Mouse (Mus musculus) heart, embryonic 12.5 days (tissue): ENCODE measurements around the gene Hacl1. TPM values are rescaled to one million over a fixed set of nuclear protein-coding genes. Genes with fewer than 3 reads are reported as not detected.

Experiments
- ATAC-seq: fragments of 200-750 bp; cut with Nextera tagmentation; 2 replicates; pipeline ENCODE4 v1.8.0; 2017; ENCODE audit warnings: moderate TSS enrichment, moderate library complexity; ENCODE audit not compliant: insufficient number of reproducible peaks, low FRiP score
- H3K27ac ChIP-seq: fragments of 300-500 bp; sonication (generic); 2 replicates; pipeline ENCODE4 v1.5.1; 2016; ENCODE audit warnings: mild to moderate bottlenecking, moderate library complexity; ENCODE audit not compliant: poor library complexity, severe bottlenecking
- H3K27me3 ChIP-seq: fragments of 300-500 bp; sonication (generic); replicated peaks from 2 replicates; pipeline ENCODE4 v1.6.1; 2016; ENCODE audit warnings: mild to moderate bottlenecking, moderate library complexity
- H3K36me3 ChIP-seq: fragments of 300-500 bp; sonication (generic); 2 replicates; pipeline ENCODE4 v1.6.1; 2016; ENCODE audit warnings: mild to moderate bottlenecking, moderate library complexity
- H3K4me1 ChIP-seq: fragments of 300-500 bp; sonication (generic); replicated peaks from 2 replicates; pipeline ENCODE4 v1.6.1; 2016; ENCODE audit warnings: mild to moderate bottlenecking
- H3K4me2 ChIP-seq: fragments of 300-500 bp; sonication (generic); 2 replicates; pipeline ENCODE4 v1.6.1; 2016; ENCODE audit warnings: mild to moderate bottlenecking, moderate library complexity
- H3K4me3 ChIP-seq: fragments of 300-500 bp; sonication (generic); 2 replicates; pipeline ENCODE4 v1.5.1; 2016; ENCODE audit warnings: mild to moderate bottlenecking
- H3K9ac ChIP-seq: fragments of 300-500 bp; sonication (generic); 2 replicates; pipeline ENCODE4 v1.6.1; 2016; ENCODE audit warnings: mild to moderate bottlenecking, moderate library complexity
- H3K9me3 ChIP-seq: fragments of 300-500 bp; sonication (generic); replicated peaks from 2 replicates; pipeline ENCODE4 v1.6.1; 2016; ENCODE audit warnings: mild to moderate bottlenecking, moderate library complexity
- WGBS: fragments of 180-500 bp; shearing (Covaris S2); methylation state at CpG from one replicate; pipeline ENCODE4 v1.1.7; 2016; 5-methylcytosine and 5-hydroxymethylcytosine counted together
- polyA plus RNA-seq: library from polyadenylated mRNA; unstranded; fragments of >200 nt; fragmentation: Nextera tagmentation; extraction: Ambion mirVana; gene quantifications from 2 replicates; pipeline ENCODE4 v1.2.1, GENCODE M21; 2016

Hacl1 gene
- polyA plus RNA-seq, 1 experiment from 2014 or later: 13.2 TPM

- H3K4me1 ChIP-seq: peaks cover 29% of the 10 kb centered on the region
- WGBS: 86% methylated on average over 1 of the region's 1 CpGs
- no peaks in the 10 kb centered on the region for H3K27me3 ChIP-seq
- peaks cover 2% of the 10 kb centered on the region; the same call in 1 of the 2 replicates for H3K9me3 ChIP-seq
- no peak overlapping the region for H3K4me2 ChIP-seq
- H3K9ac ChIP-seq: no peak overlapping the region
- no peak overlapping the region for H3K4me3 ChIP-seq
- no peaks in the 10 kb centered on the region for H3K36me3 ChIP-seq
- H3K27ac ChIP-seq: no peak overlapping the region
- ATAC-seq: no peak
These were observed 11.5 kb upstream of the Hacl1 start for GRCm38 (mm10) chr14:31652624-31653023.

GRCm38 (mm10) chr14:31652106-31652505 is 11.0 kb upstream of the Hacl1 start:
- ATAC-seq: no peak
- H3K27ac ChIP-seq: no peak overlapping the region
- peaks cover 24% of the 10 kb centered on the region for H3K4me1 ChIP-seq
- H3K27me3 ChIP-seq: no peaks in the 10 kb centered on the region
- H3K4me3 ChIP-seq: no peak overlapping the region
- H3K9ac ChIP-seq: no peak overlapping the region; the same call in 1 of the 2 replicates
- WGBS: 38% methylated on average over 5 of the region's 5 CpGs
- H3K9me3 ChIP-seq: peaks cover 2% of the 10 kb centered on the region; the same call in 1 of the 2 replicates
- H3K4me2 ChIP-seq: no peak overlapping the region
- H3K36me3 ChIP-seq: no peaks in the 10 kb centered on the region

DNA sequence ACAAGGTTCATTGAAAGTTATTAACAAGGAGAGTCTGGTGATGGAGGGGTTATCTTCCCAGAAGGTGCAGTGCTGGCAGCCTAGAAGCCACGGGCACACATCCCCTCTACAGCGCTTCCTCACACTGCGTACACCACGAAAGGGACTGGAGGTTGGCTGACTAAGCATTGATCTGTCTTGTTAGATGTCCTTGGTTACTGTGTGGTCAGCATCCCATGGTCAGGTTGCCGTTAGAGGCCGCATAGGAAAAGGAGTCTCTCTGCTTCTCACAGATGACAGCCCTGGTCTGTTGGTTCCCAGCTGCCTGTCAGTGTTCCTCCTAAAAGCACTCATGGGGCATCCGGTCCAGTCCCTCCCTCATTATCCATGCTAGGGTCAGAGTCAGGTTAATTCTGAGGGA is 10.1 kb upstream of the Hacl1 start:
- H3K4me1 ChIP-seq: peaks cover 24% of the 10 kb centered on the region
- no peaks in the 10 kb centered on the region for H3K36me3 ChIP-seq
- H3K4me2 ChIP-seq: no peak overlapping the region
- H3K27ac ChIP-seq: no peak overlapping the region
- H3K27me3 ChIP-seq: no peaks in the 10 kb centered on the region
- 58% methylated on average over 7 of the region's 7 CpGs for WGBS
- no peak overlapping the region for H3K9ac ChIP-seq
- H3K4me3 ChIP-seq: no peak overlapping the region
- ATAC-seq: no peak
- H3K9me3 ChIP-seq: peaks cover 2% of the 10 kb centered on the region; the same call in 1 of the 2 replicates

DNA sequence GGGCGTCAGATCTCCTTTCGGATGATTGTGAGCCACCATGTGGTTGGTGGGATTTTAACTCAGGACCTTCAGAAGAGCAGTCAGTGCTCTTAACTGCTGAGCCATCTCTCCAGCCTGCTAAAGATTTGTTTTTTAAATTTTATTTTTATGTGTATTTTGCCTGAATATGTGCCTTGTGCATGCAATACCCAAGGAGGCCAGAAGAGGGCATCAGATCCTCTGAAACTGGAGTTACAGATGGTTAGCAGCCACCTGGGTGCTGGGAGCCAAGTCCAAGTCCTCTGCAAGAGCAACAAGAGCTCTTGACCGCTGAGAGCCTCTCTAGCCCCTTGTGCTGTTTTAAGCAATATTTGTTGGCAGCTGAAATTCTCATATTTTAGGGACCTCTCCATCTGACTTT is 9.3 kb upstream of the Hacl1 start:
- Histone ChIP-seq H3K9me3 (peaks cover 2% of the 10 kb centered on the region; the same call in 1 of the 2 replicates), H3K4me2 (no peak overlapping the region), H3K27ac (no peak overlapping the region), H3K4me3 (no peak overlapping the region), H3K27me3 (no peaks in the 10 kb centered on the region), H3K4me1 (peaks cover 24% of the 10 kb centered on the region), H3K36me3 (no peaks in the 10 kb centered on the region), H3K9ac (no peak overlapping the region)
- over 99% methylated on average over 3 of the region's 3 CpGs for WGBS
- ATAC-seq: no peak

DNA sequence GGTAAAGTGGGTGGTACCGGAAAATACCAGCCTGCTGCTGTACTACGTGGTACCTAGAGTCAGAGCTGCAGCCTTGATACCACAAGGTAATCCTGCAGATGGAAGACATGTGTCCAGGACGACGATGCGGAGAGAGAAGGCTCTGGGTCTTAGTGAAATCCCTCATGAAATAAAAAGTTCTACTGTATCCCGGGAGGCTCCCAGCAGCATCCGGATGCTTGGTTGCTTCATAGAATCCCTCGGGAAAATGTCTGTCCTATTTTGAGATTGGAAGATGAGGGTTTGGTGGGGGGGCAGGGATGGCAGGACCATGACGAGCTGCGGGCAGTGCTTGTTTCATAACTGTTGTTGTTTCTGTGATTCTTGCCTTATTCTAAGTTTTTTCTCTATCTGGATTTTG is 6.9 kb upstream of the Hacl1 start:
- H3K9me3 ChIP-seq: peaks cover 2% of the 10 kb centered on the region; the same call in 1 of the 2 replicates
- no peaks in the 10 kb centered on the region for H3K36me3 ChIP-seq
- no peak for ATAC-seq
- WGBS: 86% methylated on average over 10 of the region's 10 CpGs
- H3K4me1 ChIP-seq: peaks cover 17% of the 10 kb centered on the region
- H3K27ac ChIP-seq: no peak overlapping the region
- H3K4me2 ChIP-seq: no peak overlapping the region
- H3K4me3 ChIP-seq: no peak overlapping the region
- no peak overlapping the region for H3K9ac ChIP-seq
- no peaks in the 10 kb centered on the region for H3K27me3 ChIP-seq

- no peak for ATAC-seq
- Histone ChIP-seq H3K27me3 (no peaks in the 10 kb centered on the region), H3K4me2 (no peak overlapping the region), H3K9me3 (peaks cover 2% of the 10 kb centered on the region; the same call in 1 of the 2 replicates), H3K27ac (no peak overlapping the region), H3K4me3 (no peak overlapping the region), H3K36me3 (no peaks in the 10 kb centered on the region), H3K9ac (no peak overlapping the region), H3K4me1 (peaks cover 7% of the 10 kb centered on the region)
- WGBS: 85% methylated on average over 7 of the region's 7 CpGs
These were observed 4.8 kb upstream of the Hacl1 start for GRCm38 (mm10) chr14:31645920-31646319.

GRCm38 (mm10) chr14:31644931-31645547 is 4.0 kb upstream of the Hacl1 start:
- H3K9me3 ChIP-seq: no peaks in the 10 kb centered on the region
- H3K36me3 ChIP-seq: no peaks in the 10 kb centered on the region
- H3K9ac ChIP-seq: no peak overlapping the region
- H3K4me3 ChIP-seq: no peak overlapping the region
- H3K4me2 ChIP-seq: no peak overlapping the region
- H3K4me1 ChIP-seq: peaks cover 10% of the 10 kb centered on the region
- ATAC-seq: no peak
- no peak overlapping the region for H3K27ac ChIP-seq
- no peaks in the 10 kb centered on the region for H3K27me3 ChIP-seq
- 67% methylated on average over 3 of the region's 3 CpGs for WGBS

DNA sequence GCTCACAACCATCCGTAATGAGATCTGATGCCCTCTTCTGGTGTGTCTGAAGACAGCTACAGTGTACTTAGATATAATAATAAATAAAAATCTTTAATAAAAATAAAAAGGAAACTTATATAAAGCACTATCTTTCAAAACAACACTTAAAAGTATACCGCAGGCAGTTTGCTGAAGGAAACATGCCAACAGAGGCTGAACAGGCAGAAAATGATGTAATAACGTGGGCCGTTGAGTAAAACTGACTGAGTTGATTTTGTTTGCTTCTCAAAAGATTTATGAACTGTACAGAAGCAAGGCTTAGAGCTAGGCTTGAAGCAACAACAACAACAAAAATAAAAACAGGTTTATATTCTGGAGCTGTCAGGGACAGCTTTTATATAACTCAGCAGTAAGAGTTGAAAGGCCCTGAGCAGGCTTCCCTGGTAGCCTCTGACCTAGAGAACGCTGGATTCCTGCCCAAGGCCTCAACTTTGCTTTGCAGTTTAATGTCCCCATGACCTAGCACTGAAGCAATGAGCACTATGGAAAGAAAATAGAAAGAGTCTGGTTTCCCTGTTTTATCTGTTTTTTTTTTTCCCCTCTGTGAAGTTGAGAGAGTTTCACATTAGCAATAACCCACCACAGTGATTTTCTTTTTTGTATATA is 3.2 kb upstream of the Hacl1 start:
- Histone ChIP-seq H3K27me3 (no peaks in the 10 kb centered on the region), H3K27ac (no peak overlapping the region), H3K4me3 (no peak overlapping the region), H3K9ac (no peak overlapping the region), H3K4me2 (no peak overlapping the region), H3K4me1 (peaks cover 13% of the 10 kb centered on the region), H3K36me3 (no peaks in the 10 kb centered on the region), H3K9me3 (no peaks in the 10 kb centered on the region)
- ATAC-seq: no peak
- WGBS: 84% methylated on average over 5 of the region's 5 CpGs

DNA sequence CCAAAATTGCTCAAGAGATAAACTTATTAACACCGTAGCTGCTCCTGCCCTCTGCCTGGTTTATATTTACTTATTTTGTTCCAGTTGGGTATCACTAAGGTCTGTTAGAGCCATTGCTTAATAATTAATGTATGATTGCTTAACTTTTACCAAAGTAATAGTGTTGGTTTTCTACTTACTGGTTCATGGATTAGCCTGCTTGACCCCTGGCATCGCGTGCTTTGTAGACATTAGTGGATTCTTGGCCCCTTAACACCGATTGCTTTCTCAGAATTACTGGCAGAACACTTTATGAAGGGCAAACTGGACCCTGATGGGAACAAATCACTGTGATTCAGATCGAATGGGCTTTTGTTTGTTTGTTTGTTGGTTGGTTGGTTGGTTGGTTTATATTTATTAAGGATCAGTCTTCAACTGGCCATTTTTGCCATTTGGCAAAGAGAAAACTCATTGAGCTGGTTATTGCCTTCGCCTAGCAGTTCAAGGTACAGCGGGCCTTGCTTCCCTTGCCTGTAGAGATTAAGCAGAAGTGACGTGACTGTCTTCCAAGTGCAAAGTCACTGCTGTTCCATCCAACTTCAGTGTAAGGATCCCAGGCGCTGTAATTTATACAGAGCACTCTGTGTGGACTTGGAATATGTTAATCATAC is 545 bp upstream of the Hacl1 start:
- Histone ChIP-seq H3K9me3 (no peaks in the 10 kb centered on the region), H3K27me3 (no peaks in the 10 kb centered on the region), H3K4me2 (peak overlapping the region; percentile 74), H3K9ac (peak overlapping the region; percentile 84), H3K27ac (peak overlapping the region; percentile 65; the same call in 1 of the 2 replicates), H3K4me3 (peak overlapping the region; percentile 61), H3K36me3 (no peaks in the 10 kb centered on the region), H3K4me1 (peaks cover 11% of the 10 kb centered on the region)
- WGBS: 63% methylated on average over 9 of the region's 9 CpGs
- no peak for ATAC-seq

GRCm38 (mm10) chr14:31640346-31640889 is 668 bp downstream of the Hacl1 start, which contains the start of gene Gm49387:
Gene Gm49387, minus strand, starts transcription at chr14:31640878.
- H3K4me1 ChIP-seq: peaks cover 11% of the 10 kb centered on the region
- H3K27me3 ChIP-seq: no peaks in the 10 kb centered on the region
- H3K4me3 ChIP-seq: peak within 1 kb of the TSS; percentile 61
- WGBS: 4% methylated on average over 26 of the region's 26 CpGs
- peak within 1 kb of the TSS; percentile 94 for H3K4me2 ChIP-seq
- no peaks in the 10 kb centered on the region for H3K9me3 ChIP-seq
- peak; percentile 17 for ATAC-seq
- peak within 1 kb of the TSS; percentile 84 for H3K9ac ChIP-seq
- H3K27ac ChIP-seq: peak within 1 kb of the TSS; percentile 65
- H3K36me3 ChIP-seq: no peaks in the 10 kb centered on the region

DNA sequence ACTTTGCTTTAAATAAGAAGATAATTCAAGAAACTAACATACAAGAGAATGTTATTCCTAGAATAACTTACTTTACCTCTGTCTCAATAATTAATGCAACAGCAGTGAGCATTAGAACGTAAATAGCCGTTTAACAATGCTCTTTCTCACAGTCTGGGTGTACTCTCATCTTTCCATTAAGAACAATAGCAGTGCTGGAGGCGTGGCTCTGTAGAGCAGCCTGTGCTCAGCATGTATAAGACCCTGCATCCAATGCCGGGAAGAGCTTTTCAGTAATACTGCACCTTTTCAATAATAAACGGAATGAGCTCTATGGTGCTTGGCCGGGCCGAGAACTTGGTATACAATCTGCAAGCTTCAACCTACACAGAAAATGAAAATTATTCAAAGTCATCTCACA is 10.4 kb downstream of the Hacl1 start:
- H3K4me2 ChIP-seq: no peak overlapping the region
- H3K4me1 ChIP-seq: no peaks in the 10 kb centered on the region
- H3K27me3 ChIP-seq: no peaks in the 10 kb centered on the region
- no peak overlapping the region for H3K9ac ChIP-seq
- 0 out of 2 replicates have a peak, but pooled peaks cover 5% of the 10 kb centered on the region for H3K36me3 ChIP-seq
- no peak for ATAC-seq
- no peak overlapping the region for H3K4me3 ChIP-seq
- H3K27ac ChIP-seq: no peak overlapping the region
- 79% methylated on average over 7 of the region's 7 CpGs for WGBS
- no peaks in the 10 kb centered on the region for H3K9me3 ChIP-seq
